Mouse (Mus musculus) testis, adult 2 months (tissue): ENCODE measurements around the gene Prtg. TPM values are rescaled to one million over a fixed set of nuclear protein-coding genes. Genes with fewer than 3 reads are reported as not detected.

Source experiments
- H3K27ac ChIP-seq: fragments of 200-500 bp; 2 replicates; pipeline ENCODE4 v1.5.1; 2012; ENCODE audit warnings: low read depth, low read length; ENCODE audit not compliant: control insufficient read depth, insufficient read depth
- H3K27me3 ChIP-seq: fragments of 200-500 bp; 2 replicates; pipeline ENCODE4 v1.6.1; 2012; ENCODE audit warnings: mild to moderate bottlenecking, low read length, moderate library complexity; ENCODE audit not compliant: control insufficient read depth, insufficient read depth
- H3K36me3 ChIP-seq: fragments of 200-500 bp; 2 replicates; pipeline ENCODE4 v1.6.1; 2012; ENCODE audit warnings: mild to moderate bottlenecking, low read length; ENCODE audit not compliant: control insufficient read depth, insufficient read depth
- H3K4me1 ChIP-seq: fragments of 200-500 bp; 2 replicates; pipeline ENCODE4 v1.6.1; 2012; ENCODE audit warnings: low read length; ENCODE audit not compliant: control insufficient read depth, insufficient read depth
- H3K4me3 ChIP-seq: fragments of 200-500 bp; 2 replicates; pipeline ENCODE4 v1.5.1; 2012; ENCODE audit warnings: low read depth, mild to moderate bottlenecking, low read length, moderate library complexity, mixed read lengths; ENCODE audit not compliant: control insufficient read depth
- CTCF ChIP-seq: fragments of 200-500 bp; IDR thresholded peaks from 2 replicates; pipeline ENCODE4 v1.5.1; 2012; ENCODE audit warnings: low read depth, mild to moderate bottlenecking, inconsistent platforms, low read length, moderate library complexity; ENCODE audit not compliant: control insufficient read depth, insufficient read depth, insufficient replicate concordance
- POLR2A ChIP-seq: fragments of 200-500 bp; IDR thresholded peaks from 2 replicates; pipeline ENCODE4 v1.6.1; 2012; ENCODE audit warnings: low read depth, mild to moderate bottlenecking, inconsistent platforms, low read length, moderate library complexity; ENCODE audit not compliant: control insufficient read depth
- polyA plus RNA-seq: library from polyadenylated mRNA; depleted of rRNA; stranded (reverse); fragments of >200 nt; gene quantifications from 2 replicates; pipeline ENCODE4 v1.2.3, GENCODE M21; 2012

The Prtg gene
- polyA plus RNA-seq, 1 experiment = 0.32 TPM

DNA sequence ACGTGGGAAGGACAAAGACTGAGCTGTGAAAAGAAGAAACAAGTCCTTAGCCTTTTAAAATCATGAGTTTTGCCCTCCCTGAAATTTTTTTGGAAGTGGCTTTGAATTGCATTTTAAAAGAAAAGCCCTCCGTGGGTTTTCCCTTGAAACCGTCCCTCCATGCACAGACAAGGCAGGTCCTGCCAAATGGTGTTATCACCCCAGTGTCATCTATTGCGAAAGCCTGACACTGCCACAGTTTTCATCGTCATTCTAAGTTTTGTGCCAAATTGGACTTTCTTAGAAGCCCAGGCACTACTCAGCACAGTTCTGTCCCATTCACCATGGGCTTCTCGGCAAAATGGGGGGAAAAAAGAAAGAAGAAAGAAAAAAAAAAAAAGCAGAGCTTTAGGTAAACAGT lies 106.9 kb downstream of the Prtg start:
- no peak for TF ChIP-seq CTCF
- TF ChIP-seq POLR2A = no peak
- H3K4me3 ChIP-seq = no peak overlapping the region

GRCm38 (mm10) chr9:72915728-72916127 lies 109.1 kb downstream of the Prtg start:
- TF ChIP-seq POLR2A (no peak), CTCF (no peak)
- Histone ChIP-seq H3K4me1 (no peaks in the 10 kb centered on the region), H3K27me3 (no peaks in the 10 kb centered on the region), H3K27ac (no peak overlapping the region), H3K4me3 (no peak overlapping the region), H3K36me3 (no peaks in the 10 kb centered on the region)

More for the DNA sequence above, 106.9 kb downstream of the Prtg start:
- Histone ChIP-seq H3K36me3 (no peaks in the 10 kb centered on the region), H3K27me3 (no peaks in the 10 kb centered on the region), H3K4me1 (no peaks in the 10 kb centered on the region), H3K27ac (no peak overlapping the region)

DNA sequence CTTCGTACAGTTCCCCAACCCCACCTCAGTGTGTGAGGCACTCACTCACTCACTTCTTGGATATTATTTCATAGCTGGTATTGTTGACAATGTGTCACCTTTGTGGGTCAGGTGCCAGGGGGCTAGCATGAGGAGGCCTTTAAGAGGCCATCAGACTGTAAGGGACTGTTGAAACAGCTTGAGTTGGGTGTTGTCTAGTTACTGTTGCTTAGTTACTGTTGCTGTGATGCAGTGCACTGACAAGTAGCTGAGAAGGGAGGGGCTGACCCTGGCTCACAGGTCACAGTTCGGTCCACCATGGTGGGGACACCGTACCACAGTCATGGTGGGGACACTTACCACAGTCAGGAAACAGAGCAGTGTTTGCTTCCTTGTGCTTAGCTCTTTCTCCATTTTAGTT lies 116.4 kb downstream of the Prtg start:
- Histone ChIP-seq H3K36me3 (no peaks in the 10 kb centered on the region), H3K4me1 (peaks cover 2% of the 10 kb centered on the region), H3K27ac (no peak overlapping the region), H3K4me3 (no peak overlapping the region), H3K27me3 (no peaks in the 10 kb centered on the region)
- TF ChIP-seq POLR2A (no peak), CTCF (no peak)

DNA sequence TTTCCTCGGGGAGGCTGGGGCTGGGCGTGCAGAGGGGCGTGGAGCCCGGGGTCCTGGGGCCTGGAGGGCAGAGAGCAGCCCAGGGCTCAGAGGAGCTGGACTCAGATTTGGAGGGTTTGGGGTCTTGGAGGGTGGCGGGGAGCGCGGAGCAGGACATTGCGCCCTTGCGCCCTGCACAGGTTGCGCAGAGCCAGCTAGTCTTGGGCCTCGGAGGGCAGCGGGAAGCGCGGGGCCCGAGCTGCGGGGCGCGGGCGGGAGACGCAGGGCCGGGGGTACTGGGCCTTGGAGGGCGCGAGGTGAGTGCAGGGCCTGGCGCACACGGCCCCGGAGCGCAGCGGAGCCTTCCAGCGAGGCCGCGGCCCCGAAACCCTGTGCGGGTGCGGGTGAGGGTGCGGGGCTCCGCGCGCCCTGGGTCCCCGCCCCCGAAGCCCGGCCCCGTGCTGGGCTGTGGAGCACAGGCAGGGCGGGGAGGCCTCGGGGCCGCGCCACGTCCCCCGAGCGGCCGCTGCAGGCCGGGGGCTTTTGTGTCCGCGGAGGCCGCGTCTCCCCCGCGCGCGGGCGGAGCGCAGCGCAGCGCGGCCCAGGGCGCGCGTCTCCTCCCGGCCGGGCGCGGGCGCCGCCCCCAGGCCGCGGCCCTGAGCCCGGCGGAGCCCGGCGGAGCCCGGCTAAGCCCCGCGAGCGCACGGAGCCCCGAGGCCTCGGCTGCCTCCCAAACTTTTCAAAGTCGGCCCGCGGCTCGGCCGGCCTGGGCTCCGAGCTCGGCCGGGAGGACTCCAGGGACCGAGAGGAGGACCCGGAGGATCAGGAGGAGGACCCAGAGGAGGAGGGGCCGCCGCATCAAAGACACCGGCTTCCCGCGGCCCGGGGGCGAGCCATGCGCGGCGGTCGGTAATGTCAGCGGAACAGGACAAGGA lies 118.6 kb downstream of the Prtg start, which contains the start of gene Pygo1:
Gene Pygo1, plus strand, starts transcription at position 625 of the 914 bp plus-strand sequence.
- peak within 1 kb of the TSS; percentile 75 for H3K4me3 ChIP-seq
- H3K36me3 ChIP-seq = no peaks in the 10 kb centered on the region
- TF ChIP-seq POLR2A (no peak), CTCF (no peak)
- H3K27ac ChIP-seq = no peak within 1 kb of the TSS
- H3K27me3 ChIP-seq = no peaks in the 10 kb centered on the region
- H3K4me1 ChIP-seq = peaks cover 2% of the 10 kb centered on the region

DNA sequence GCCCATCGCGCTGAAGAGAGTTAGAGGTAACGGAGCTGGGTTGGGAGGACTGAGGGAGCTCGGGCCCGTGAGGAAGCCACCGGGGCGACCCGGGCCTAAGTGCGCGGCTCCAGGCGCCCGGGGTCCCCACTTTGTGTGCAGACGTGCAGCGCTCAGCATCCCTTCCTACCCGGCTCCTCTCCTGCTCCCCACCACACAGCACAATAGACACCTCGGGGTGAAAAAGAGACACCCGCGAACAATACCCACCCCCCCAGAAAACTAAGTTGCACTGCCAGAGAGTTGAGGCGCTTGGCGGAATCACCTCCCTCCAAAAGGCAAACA lies 119.2 kb downstream of the Prtg start:
- H3K4me3 ChIP-seq = peak overlapping the region; percentile 75
- H3K27me3 ChIP-seq = no peaks in the 10 kb centered on the region
- peaks cover 2% of the 10 kb centered on the region for H3K4me1 ChIP-seq
- no peaks in the 10 kb centered on the region for H3K36me3 ChIP-seq
- H3K27ac ChIP-seq = no peak overlapping the region
- TF ChIP-seq POLR2A = no peak
- TF ChIP-seq CTCF = no peak

GRCm38 (mm10) chr9:72931166-72931790 lies 124.6 kb downstream of the Prtg start:
- no peaks in the 10 kb centered on the region for H3K4me1 ChIP-seq
- no peak overlapping the region for H3K4me3 ChIP-seq
- H3K36me3 ChIP-seq = no peaks in the 10 kb centered on the region
- no peak overlapping the region for H3K27ac ChIP-seq
- TF ChIP-seq CTCF (no peak), POLR2A (no peak)
- H3K27me3 ChIP-seq = no peaks in the 10 kb centered on the region

DNA sequence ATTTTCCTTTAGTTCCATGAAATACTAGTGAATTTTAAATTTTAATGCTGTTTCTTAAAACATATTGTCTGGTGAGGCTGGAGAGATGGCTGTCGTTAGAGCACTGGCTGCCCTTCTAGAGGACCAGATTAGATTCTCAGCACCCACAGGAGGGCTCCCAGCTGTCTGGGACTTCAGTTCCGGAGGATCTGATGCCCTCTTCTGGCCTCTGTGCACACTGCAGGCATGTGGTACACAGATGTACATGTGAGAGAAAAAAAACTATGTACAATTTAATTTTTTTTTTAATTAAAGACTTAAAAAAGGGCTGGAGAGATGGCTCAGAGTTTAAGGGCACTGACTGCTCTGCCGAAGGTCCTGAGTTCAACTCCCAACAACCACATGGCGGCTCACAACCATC lies 128.6 kb downstream of the Prtg start:
- Histone ChIP-seq H3K4me3 (no peak overlapping the region), H3K27me3 (no peaks in the 10 kb centered on the region)

More for the DNA sequence above, 128.6 kb downstream of the Prtg start:
- no peaks in the 10 kb centered on the region for H3K36me3 ChIP-seq
- TF ChIP-seq POLR2A (no peak), CTCF (peak; percentile 26; the same call in 1 of the 2 replicates)
- H3K27ac ChIP-seq = no peak overlapping the region
- no peaks in the 10 kb centered on the region for H3K4me1 ChIP-seq
